Mouse (Mus musculus) spleen, adult 2 months (tissue): Measurements from ENCODE around the gene Tshz3. TPM values are rescaled to one million over a fixed set of nuclear protein-coding genes. Genes with fewer than 3 reads are reported as not detected.

Source experiments
- DNase-seq, 2 experiments: peaks; one replicate each; pipeline versions ENCODE4 v3.0.0 to v3.0.0-alpha.2; 2012 to 2021; ENCODE audit warnings: low spot score in 2 of 2, low read depth in 1 of 2
- H3K27ac ChIP-seq: fragments of 200-500 bp; 2 replicates; pipeline ENCODE4 v1.5.1; 2012; ENCODE audit warnings: low read length, inconsistent platforms; ENCODE audit not compliant: insufficient read depth
- H3K27me3 ChIP-seq: fragments of 200-500 bp; 2 replicates; pipeline ENCODE4 v1.6.1; 2012; ENCODE audit warnings: mild to moderate bottlenecking, moderate library complexity, low read length, inconsistent platforms; ENCODE audit not compliant: control insufficient read depth, insufficient read depth
- H3K36me3 ChIP-seq: fragments of 200-500 bp; 2 replicates; pipeline ENCODE4 v1.6.1; 2012; ENCODE audit warnings: mild to moderate bottlenecking, low read length, inconsistent platforms; ENCODE audit not compliant: control insufficient read depth, insufficient read depth
- H3K4me1 ChIP-seq: fragments of 200-500 bp; 2 replicates; pipeline ENCODE4 v1.6.1; 2011; ENCODE audit warnings: inconsistent platforms; ENCODE audit not compliant: control insufficient read depth, insufficient read depth, insufficient read length
- H3K4me3 ChIP-seq: fragments of 200-500 bp; 2 replicates; pipeline ENCODE4 v1.5.1; 2011; ENCODE audit warnings: mild to moderate bottlenecking, inconsistent platforms; ENCODE audit not compliant: insufficient read depth, insufficient read length; ENCODE audit errors: extremely low read depth
- CTCF ChIP-seq: fragments of 200-500 bp; IDR thresholded peaks from 2 replicates; pipeline ENCODE4 v1.5.1; 2011; ENCODE audit warnings: mild to moderate bottlenecking, inconsistent platforms; ENCODE audit not compliant: insufficient read depth, insufficient read length, insufficient replicate concordance; ENCODE audit errors: extremely low read depth
- POLR2A ChIP-seq: fragments of 200-500 bp; IDR thresholded peaks from 2 replicates; pipeline ENCODE4 v1.6.1; 2011; ENCODE audit warnings: low read depth, low read length, inconsistent platforms
- WGBS: fragments of 180-500 bp; shearing (Covaris S2); methylation state at CpG from one replicate; pipeline ENCODE4 v1.1.7; 2018; 5-methylcytosine and 5-hydroxymethylcytosine counted together
- polyA plus RNA-seq: library from polyadenylated mRNA; depleted of rRNA; stranded (reverse); fragments of >200 nt; gene quantifications from 2 replicates; pipeline ENCODE4 v1.2.3, GENCODE M21; 2012

The Tshz3 gene
- polyA plus RNA-seq, 1 experiment: 1.6 TPM

- Histone ChIP-seq H3K36me3 (no peaks in the 10 kb centered on the region), H3K27ac (peak overlapping the region; percentile 47), H3K4me1 (peaks cover 2% of the 10 kb centered on the region; the same call in 1 of the 2 replicates), H3K27me3 (peaks cover 19% of the 10 kb centered on the region), H3K4me3 (peak overlapping the region; percentile 50; the same call in 1 of the 2 replicates)
- no peak for TF ChIP-seq CTCF
- DNase-seq: no peak
- 1% methylated on average over 51 of the region's 62 CpGs for WGBS
Observed at GRCm38 (mm10) chr7:36696406-36697117, 1.4 kb upstream of the Tshz3 start.

DNA sequence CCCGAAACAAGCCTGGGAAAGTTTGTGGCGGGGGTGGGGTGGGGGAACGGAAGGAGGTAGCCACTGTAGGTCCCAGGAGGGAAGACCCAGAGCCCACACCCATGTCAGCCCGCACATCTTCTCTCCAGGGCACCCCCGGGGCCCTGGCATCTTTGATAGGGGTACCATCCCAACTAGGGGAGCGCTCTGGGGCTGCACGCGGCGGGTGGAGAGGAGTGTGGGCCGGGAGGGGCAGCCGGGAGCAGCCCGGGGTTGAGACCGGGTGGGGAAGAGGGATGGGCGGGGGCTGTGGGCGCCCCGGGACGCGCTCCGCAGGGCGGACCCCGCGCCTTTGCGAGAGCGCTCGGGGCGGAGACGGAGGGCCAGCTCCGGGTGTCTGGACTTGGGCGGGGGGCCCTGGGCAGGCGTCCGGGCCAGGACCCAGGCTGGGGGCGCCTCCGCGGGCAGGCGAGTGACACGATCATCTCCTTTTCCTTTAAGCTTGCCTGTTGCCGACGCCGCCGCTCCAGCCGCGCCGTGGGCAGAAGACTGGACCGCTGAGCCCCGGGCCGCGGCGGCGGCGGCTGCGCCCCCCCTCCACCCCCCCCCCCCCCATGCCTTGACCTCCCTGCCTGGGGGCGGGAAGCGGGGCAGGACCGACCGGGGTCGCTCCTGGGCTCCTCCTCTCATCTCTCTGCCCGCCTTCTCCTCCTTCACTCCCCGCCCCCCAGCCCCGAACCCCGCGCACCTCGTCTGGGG is 631 bp upstream of the Tshz3 start:
- no peak for DNase-seq
- Histone ChIP-seq H3K27ac (peak overlapping the region; percentile 50), H3K4me3 (peak overlapping the region; percentile 50; the same call in 1 of the 2 replicates), H3K36me3 (no peaks in the 10 kb centered on the region), H3K27me3 (peaks cover 19% of the 10 kb centered on the region), H3K4me1 (peaks cover 2% of the 10 kb centered on the region; the same call in 1 of the 2 replicates)
- TF ChIP-seq POLR2A (no peak), CTCF (no peak)
- WGBS: 1% methylated on average over 42 of the region's 62 CpGs

GRCm38 (mm10) chr7:36698589-36698946 is 650 bp downstream of the Tshz3 start:
- WGBS: 5% methylated on average over 16 of the region's 16 CpGs
- Histone ChIP-seq H3K27me3 (peaks cover 19% of the 10 kb centered on the region), H3K4me3 (peak overlapping the region; percentile 47; the same call in 1 of the 2 replicates), H3K4me1 (peaks cover 2% of the 10 kb centered on the region; the same call in 1 of the 2 replicates), H3K36me3 (no peaks in the 10 kb centered on the region), H3K27ac (no peak overlapping the region)
- DNase-seq: no peak
- TF ChIP-seq CTCF: no peak

DNA sequence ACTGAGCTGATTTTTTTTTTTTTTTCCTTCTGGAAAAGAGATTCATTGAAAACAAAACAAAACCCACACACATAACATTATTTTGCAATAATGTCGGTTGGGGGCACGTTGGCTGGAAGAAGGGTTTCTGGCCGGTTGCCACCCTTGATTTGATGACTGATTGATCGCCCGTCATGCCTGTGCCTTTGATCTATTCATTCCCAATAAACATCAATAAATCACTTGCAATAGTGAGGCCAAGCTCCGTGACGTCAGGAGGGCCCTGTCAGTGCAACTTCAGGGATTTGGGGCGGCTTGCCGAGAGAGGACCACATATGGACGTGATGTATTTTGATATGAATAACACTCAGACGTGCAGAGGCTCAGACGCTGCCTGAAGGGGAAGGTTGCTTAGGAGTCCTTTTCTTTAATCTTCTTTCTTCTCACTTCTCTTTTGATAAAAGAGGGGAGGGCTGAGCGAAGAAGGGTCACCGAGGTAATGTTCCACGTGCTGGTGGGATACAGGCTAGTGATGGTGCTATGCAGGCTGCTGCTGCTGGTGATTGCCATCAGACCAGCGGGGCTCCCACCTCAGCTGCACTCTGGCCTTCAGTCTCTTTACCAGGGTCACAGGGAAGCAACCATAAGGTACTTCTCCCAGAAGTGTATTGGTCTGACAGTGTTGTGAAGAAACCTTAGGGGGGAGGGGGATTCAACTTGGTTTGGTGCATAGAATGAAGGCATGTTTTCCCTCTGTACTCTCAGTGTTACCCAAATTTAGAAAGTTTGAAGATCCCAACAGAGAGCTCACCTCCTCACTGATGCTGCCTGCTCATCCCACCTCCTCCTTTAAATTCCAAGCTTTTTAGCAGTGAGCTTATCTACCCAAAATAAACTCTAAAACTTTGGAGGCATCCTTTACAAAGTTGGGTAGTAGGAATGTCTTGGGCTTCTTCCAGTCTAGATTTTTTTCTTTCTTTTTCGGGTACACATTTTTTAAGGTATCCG is 1.4 kb downstream of the Tshz3 start:
- Histone ChIP-seq H3K27ac (no peak overlapping the region), H3K4me3 (no peak overlapping the region), H3K4me1 (peaks cover 2% of the 10 kb centered on the region; the same call in 1 of the 2 replicates), H3K36me3 (no peaks in the 10 kb centered on the region), H3K27me3 (peaks cover 19% of the 10 kb centered on the region)
- no peak for TF ChIP-seq CTCF
- no peak for TF ChIP-seq POLR2A
- DNase-seq: no peak
- 53% methylated on average over 18 of the region's 18 CpGs for WGBS

DNA sequence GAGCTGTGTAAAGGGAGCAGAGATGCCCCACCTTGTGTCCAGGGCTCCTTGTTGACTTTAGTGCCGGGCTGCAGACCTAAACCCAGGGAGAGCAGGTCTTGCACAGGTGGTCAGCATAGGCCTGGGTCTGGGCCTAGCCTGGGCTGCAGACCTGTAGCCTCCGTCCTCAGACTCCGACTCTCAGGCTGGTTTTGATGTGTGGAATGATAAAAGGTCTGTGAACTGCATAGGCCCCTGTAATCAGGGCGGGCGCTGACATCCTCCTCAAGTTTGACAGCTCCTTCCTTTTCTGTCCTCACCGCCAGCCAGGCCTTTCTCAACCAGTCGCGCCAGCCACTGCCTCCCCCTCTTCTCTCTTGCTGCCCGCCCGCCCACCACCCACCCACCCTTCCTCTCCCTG is 8.7 kb downstream of the Tshz3 start:
- no peak overlapping the region for H3K4me3 ChIP-seq
- TF ChIP-seq POLR2A (no peak), CTCF (no peak)
- no peak overlapping the region for H3K27ac ChIP-seq
- no peak for DNase-seq
- H3K36me3 ChIP-seq: no peaks in the 10 kb centered on the region
- H3K4me1 ChIP-seq: no peaks in the 10 kb centered on the region
- whole genome bisulfite sequencing: 8% methylated on average over 7 of the region's 10 CpGs
- H3K27me3 ChIP-seq: no peaks in the 10 kb centered on the region

GRCm38 (mm10) chr7:36707266-36707665 is 9.3 kb downstream of the Tshz3 start:
- Histone ChIP-seq H3K4me3 (no peak overlapping the region), H3K36me3 (no peaks in the 10 kb centered on the region), H3K27me3 (no peaks in the 10 kb centered on the region), H3K27ac (no peak overlapping the region), H3K4me1 (no peaks in the 10 kb centered on the region)
- 15% methylated on average over 10 of the region's 10 CpGs for WGBS
- DNase-seq: no peak
- TF ChIP-seq CTCF (no peak), POLR2A (no peak)
